Mouse (Mus musculus) embryonic fibroblast, embryonic 13.5 days (primary cell): Measurements from ENCODE around the gene Gm21969.

Experiments used
- CTCF ChIP-seq: IDR thresholded peaks from 2 replicates; pipeline ENCODE4 v1.5.1; 2011; ENCODE audit warnings: mild to moderate bottlenecking, control low read depth, low read length, moderate library complexity, borderline replicate concordance; ENCODE audit not compliant: insufficient read depth
- POLR2A ChIP-seq: IDR thresholded peaks from 2 replicates; pipeline ENCODE4 v1.6.1; 2011; ENCODE audit warnings: low read depth, mild to moderate bottlenecking, control low read depth, low read length, moderate library complexity

DNA sequence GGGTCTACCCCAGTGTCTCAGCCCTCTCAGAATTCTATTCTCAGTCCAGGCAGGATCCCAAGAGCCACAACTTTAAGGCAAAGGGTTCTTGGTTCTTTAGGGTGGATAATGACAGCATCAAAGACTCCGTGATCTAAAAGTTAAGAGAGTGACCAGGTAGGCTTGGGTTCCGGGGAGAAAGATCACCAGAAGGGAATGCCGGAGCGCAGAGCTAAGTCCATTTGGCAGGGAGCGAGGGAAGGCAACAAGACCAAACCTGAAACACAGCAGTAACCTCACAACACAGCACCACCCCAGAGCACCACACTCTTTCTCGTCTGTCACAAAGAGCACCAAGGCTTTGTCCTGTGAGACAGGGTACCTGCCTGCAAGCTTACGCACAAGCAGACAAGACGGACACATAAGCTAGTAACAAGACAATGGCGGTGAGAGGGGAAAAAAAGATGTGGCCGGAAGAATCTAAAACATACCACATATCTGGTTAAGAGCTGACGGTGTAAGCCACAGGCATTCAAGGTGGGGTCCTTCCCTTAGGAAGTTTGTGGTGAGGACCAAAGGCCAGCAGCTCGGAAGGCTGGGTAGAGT is 30.0 kb upstream of the Gm21969 start:
- TF ChIP-seq CTCF (no peak), POLR2A (no peak)
